Mouse (Mus musculus): ENCODE measurements around the gene Gsg1l. TPM values are rescaled to one million over a fixed set of nuclear protein-coding genes. Genes with fewer than 3 reads are reported as not detected.

Gsg1l gene
- polyA plus RNA-seq, 1 experiment = 0.58 TPM

- Histone ChIP-seq H3K4me1 (no peaks in the 10 kb centered on the region), H3K27me3 (replicated peaks) (peaks cover 59% of the 10 kb centered on the region), H3K36me3 (replicated peaks; ENCODE audit: low read length) (no peaks in the 10 kb centered on the region), H3K4me3 (replicated peaks) (no peak overlapping the region), H3K9me3 (no peaks in the 10 kb centered on the region)
- no peak for TF ChIP-seq GATA1 (IDR thresholded peaks at IDR 0.05; ENCODE audit: borderline replicate concordance, low read length)
- no peak for TF ChIP-seq FLI1 (IDR thresholded peaks at IDR 0.05; ENCODE audit: low read length)
Observed at GRCm38 (mm10) chr7:125958856-125959255, 123.4 kb downstream of the Gsg1l start.

DNA sequence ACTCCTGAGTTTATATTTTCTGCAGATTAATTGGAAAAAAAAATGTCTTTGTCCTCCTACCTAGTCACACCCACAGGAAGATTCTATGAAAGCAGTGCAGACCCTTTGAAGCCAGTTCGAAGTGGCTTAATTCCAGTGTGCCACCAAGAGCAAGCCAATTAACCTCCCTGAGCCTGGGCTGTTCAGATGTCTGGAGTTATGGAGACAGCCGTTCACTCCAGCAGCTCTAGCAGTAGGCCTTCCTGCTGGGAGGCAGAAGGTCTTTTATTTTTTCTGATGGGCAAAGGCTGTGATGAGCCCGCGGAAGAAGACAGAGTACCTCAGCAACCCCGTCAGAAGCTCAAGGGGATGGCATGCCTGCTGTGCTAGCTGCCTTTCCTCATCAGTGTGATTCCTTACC, 127.2 kb downstream of the Gsg1l start:
- no peak overlapping the region for H3K4me3 ChIP-seq (replicated peaks)

GRCm38 (mm10) chr7:125954356-125954878, 127.8 kb downstream of the Gsg1l start:
- TF ChIP-seq FLI1 (IDR thresholded peaks at IDR 0.05; ENCODE audit: low read length) = no peak
- TF ChIP-seq GATA1 (IDR thresholded peaks at IDR 0.05; ENCODE audit: borderline replicate concordance, low read length) = no peak
- Histone ChIP-seq H3K36me3 (replicated peaks; ENCODE audit: low read length) (no peaks in the 10 kb centered on the region), H3K9me3 (peaks cover 17% of the 10 kb centered on the region), H3K4me1 (no peaks in the 10 kb centered on the region), H3K4me3 (replicated peaks) (no peak overlapping the region), H3K27me3 (replicated peaks) (peaks cover 50% of the 10 kb centered on the region)

More for the DNA sequence above, 127.2 kb downstream of the Gsg1l start:
- H3K9me3 ChIP-seq = peaks cover 17% of the 10 kb centered on the region
- no peaks in the 10 kb centered on the region for H3K4me1 ChIP-seq
- H3K27me3 ChIP-seq (replicated peaks) = peaks cover 53% of the 10 kb centered on the region
- no peak for TF ChIP-seq GATA1 (IDR thresholded peaks at IDR 0.05; ENCODE audit: borderline replicate concordance, low read length)
- no peak for TF ChIP-seq FLI1 (IDR thresholded peaks at IDR 0.05; ENCODE audit: low read length)
- no peaks in the 10 kb centered on the region for H3K36me3 ChIP-seq (replicated peaks; ENCODE audit: low read length)

- H3K36me3 ChIP-seq (replicated peaks; ENCODE audit: low read length) = no peaks in the 10 kb centered on the region
- H3K4me1 ChIP-seq = no peaks in the 10 kb centered on the region
- no peak overlapping the region for H3K4me3 ChIP-seq (replicated peaks)
- TF ChIP-seq FLI1 (IDR thresholded peaks at IDR 0.05; ENCODE audit: low read length) = no peak
- peaks cover 50% of the 10 kb centered on the region for H3K27me3 ChIP-seq (replicated peaks)
- peaks cover 17% of the 10 kb centered on the region for H3K9me3 ChIP-seq
Observed at GRCm38 (mm10) chr7:125953844-125954243, 128.4 kb downstream of the Gsg1l start.

DNA sequence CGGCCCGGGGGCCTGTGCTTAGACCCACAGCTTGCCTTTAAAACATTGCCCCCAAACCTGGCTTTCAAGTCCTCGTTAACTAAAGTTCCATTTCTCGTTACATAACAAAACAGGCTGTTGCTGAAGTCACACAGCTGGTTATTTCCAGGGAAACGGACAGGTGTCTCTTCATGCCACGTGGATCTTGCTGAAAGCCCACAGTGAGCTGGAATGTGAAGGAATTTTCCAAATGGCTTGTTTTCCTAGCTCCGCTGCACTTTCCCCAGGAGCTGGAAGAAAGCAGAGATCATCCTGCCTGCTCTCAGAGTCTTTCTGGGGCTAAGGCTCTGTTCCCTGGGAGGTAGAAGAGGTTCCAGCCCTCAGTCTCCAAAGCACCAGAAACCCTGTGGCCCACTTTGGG, 130.3 kb downstream of the Gsg1l start:
- H3K27me3 ChIP-seq (replicated peaks) = peaks cover 43% of the 10 kb centered on the region
- no peak for TF ChIP-seq FLI1 (IDR thresholded peaks at IDR 0.05; ENCODE audit: low read length)
- TF ChIP-seq GATA1 (IDR thresholded peaks at IDR 0.05; ENCODE audit: borderline replicate concordance, low read length) = no peak

GRCm38 (mm10) chr7:125948973-125949372, 133.2 kb downstream of the Gsg1l start:
- Histone ChIP-seq H3K4me3 (replicated peaks) (no peak overlapping the region), H3K27me3 (replicated peaks) (peaks cover 41% of the 10 kb centered on the region), H3K36me3 (replicated peaks; ENCODE audit: low read length) (no peaks in the 10 kb centered on the region)

More for the DNA sequence above, 130.3 kb downstream of the Gsg1l start:
- peaks cover 25% of the 10 kb centered on the region for H3K9me3 ChIP-seq
- H3K4me3 ChIP-seq (replicated peaks) = no peak overlapping the region
- no peaks in the 10 kb centered on the region for H3K4me1 ChIP-seq
- no peaks in the 10 kb centered on the region for H3K36me3 ChIP-seq (replicated peaks; ENCODE audit: low read length)

GRCm38 (mm10) chr7:125945915-125946314, 136.3 kb downstream of the Gsg1l start:
- H3K36me3 ChIP-seq (replicated peaks; ENCODE audit: low read length) = no peaks in the 10 kb centered on the region
- peaks cover 13% of the 10 kb centered on the region for H3K9me3 ChIP-seq
- H3K4me3 ChIP-seq (replicated peaks) = no peak overlapping the region
- peaks cover 55% of the 10 kb centered on the region for H3K27me3 ChIP-seq (replicated peaks)
- TF ChIP-seq GATA1 (IDR thresholded peaks at IDR 0.05; ENCODE audit: borderline replicate concordance, low read length) = no peak
- peaks cover 5% of the 10 kb centered on the region for H3K4me1 ChIP-seq

More at GRCm38 (mm10) chr7:125948973-125949372, 133.2 kb downstream of the Gsg1l start:
- Histone ChIP-seq H3K9me3 (peaks cover 25% of the 10 kb centered on the region), H3K4me1 (no peaks in the 10 kb centered on the region)
- TF ChIP-seq GATA1 (IDR thresholded peaks at IDR 0.05; ENCODE audit: borderline replicate concordance, low read length) (no peak), FLI1 (IDR thresholded peaks at IDR 0.05; ENCODE audit: low read length) (no peak)

DNA sequence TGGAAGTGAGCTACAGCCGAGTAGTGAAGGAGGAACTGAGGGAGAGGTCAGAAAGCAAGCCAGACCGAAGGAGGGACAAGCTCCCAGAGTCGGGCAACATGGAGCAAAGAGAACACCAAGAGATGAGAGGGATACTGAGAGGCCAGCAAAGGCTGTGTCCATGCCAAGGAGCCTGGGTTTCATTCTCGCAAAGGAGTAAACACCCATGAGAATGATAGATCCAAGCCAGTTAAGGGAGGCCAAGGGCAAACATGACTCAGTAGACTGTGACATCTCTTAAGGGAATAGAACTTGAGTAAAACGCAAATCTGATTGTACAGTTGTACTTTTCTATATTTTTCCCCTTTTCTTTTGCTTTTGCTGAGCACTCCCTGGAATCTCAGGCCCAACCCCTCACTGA, 137.6 kb downstream of the Gsg1l start:
- Histone ChIP-seq H3K27me3 (replicated peaks) (peaks cover 59% of the 10 kb centered on the region), H3K36me3 (replicated peaks; ENCODE audit: low read length) (no peaks in the 10 kb centered on the region), H3K9me3 (peaks cover 8% of the 10 kb centered on the region), H3K4me1 (peaks cover 7% of the 10 kb centered on the region), H3K4me3 (replicated peaks) (no peak overlapping the region)
- TF ChIP-seq GATA1 (IDR thresholded peaks at IDR 0.05; ENCODE audit: borderline replicate concordance, low read length) (no peak), FLI1 (IDR thresholded peaks at IDR 0.05; ENCODE audit: low read length) (no peak)

- Histone ChIP-seq H3K4me1 (peaks cover 7% of the 10 kb centered on the region), H3K36me3 (replicated peaks; ENCODE audit: low read length) (no peaks in the 10 kb centered on the region), H3K4me3 (replicated peaks) (no peak overlapping the region), H3K27me3 (replicated peaks) (peaks cover 60% of the 10 kb centered on the region), H3K9me3 (peaks cover 8% of the 10 kb centered on the region)
- TF ChIP-seq FLI1 (IDR thresholded peaks at IDR 0.05; ENCODE audit: low read length) (no peak), GATA1 (IDR thresholded peaks at IDR 0.05; ENCODE audit: borderline replicate concordance, low read length) (no peak)
Observed at GRCm38 (mm10) chr7:125943511-125943910, 138.7 kb downstream of the Gsg1l start.

DNA sequence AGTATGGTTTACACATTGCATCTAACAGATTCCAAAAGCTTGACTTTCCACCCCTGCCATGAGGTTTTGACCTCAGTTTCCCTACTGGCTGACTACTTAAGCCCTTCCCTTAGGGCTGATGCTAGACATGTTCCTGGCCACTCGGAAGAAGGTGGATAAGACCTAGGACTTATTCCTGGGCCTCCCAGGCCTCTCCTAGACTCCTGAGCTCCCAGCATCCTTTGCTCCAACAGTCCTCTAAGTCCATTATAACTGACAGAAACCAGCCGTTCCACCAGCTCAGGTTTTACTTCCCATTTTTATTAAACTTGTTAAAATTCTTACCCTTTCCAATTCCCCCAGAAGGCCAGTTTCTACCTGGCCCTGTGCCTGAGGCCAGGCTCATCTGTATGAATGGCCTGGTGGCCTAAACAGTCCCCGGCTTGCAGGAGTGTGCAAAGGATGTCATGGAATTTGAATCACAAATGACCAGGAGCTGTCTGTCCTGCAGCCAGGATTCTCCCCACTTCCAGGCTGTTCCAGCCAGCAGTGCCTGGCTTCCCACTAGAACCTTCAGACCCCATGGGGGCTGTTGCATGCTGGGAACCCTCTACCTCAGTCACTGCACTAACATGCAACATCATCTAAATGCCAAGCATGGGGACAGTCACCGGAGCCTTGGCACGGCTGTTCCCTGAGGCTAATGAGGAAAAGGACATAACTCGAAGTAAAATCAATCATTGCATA, 139.7 kb downstream of the Gsg1l start:
- H3K36me3 ChIP-seq (replicated peaks; ENCODE audit: low read length) = no peaks in the 10 kb centered on the region
- H3K27me3 ChIP-seq (replicated peaks) = peaks cover 57% of the 10 kb centered on the region
- H3K4me1 ChIP-seq = peaks cover 7% of the 10 kb centered on the region
- H3K4me3 ChIP-seq (replicated peaks) = no peak overlapping the region
- TF ChIP-seq GATA1 (IDR thresholded peaks at IDR 0.05; ENCODE audit: borderline replicate concordance, low read length) (no peak), FLI1 (IDR thresholded peaks at IDR 0.05; ENCODE audit: low read length) (no peak)
- H3K9me3 ChIP-seq = no peaks in the 10 kb centered on the region
